Mouse (Mus musculus) liver, embryonic 11.5 days (tissue): ENCODE data around the gene Grk3. TPM values are rescaled to one million over a fixed set of nuclear protein-coding genes. Genes with fewer than 3 reads are reported as not detected.
A peak's percentile ranks its signal among the peaks of the same experiment; 100 is the strongest.

Source experiments
- ATAC-seq: fragments of 200-750 bp; cut with Nextera tagmentation; replicated peaks from 2 replicates; pipeline ENCODE4 v1.8.0; 2017; ENCODE audit warnings: moderate number of reproducible peaks, mild to moderate bottlenecking, moderate TSS enrichment, moderate library complexity; ENCODE audit not compliant: low FRiP score
- DNase-seq: peaks from one replicate; pipeline ENCODE4 v3.0.0-alpha.2; 2017; ENCODE audit warnings: low spot score
- H3K27ac ChIP-seq: fragments of 300-500 bp; sonication (generic); 2 replicates; pipeline ENCODE4 v1.5.1; 2014; ENCODE audit warnings: mild to moderate bottlenecking, low read depth, low read length, control low read depth
- H3K27me3 ChIP-seq: fragments of 300-500 bp; sonication (generic); replicated peaks from 2 replicates; pipeline ENCODE4 v1.6.1; 2014; ENCODE audit warnings: low read length, mixed read lengths; ENCODE audit not compliant: control insufficient read depth, insufficient read depth
- H3K36me3 ChIP-seq: fragments of 300-500 bp; sonication (generic); 2 replicates; pipeline ENCODE4 v1.6.1; 2014; ENCODE audit warnings: mild to moderate bottlenecking, low read length, moderate library complexity, mixed read lengths; ENCODE audit not compliant: control insufficient read depth, insufficient read depth
- H3K4me1 ChIP-seq: fragments of 300-500 bp; sonication (generic); replicated peaks from 2 replicates; pipeline ENCODE4 v1.6.1; 2014; ENCODE audit warnings: low read length, mixed read lengths; ENCODE audit not compliant: control insufficient read depth, insufficient read depth
- H3K4me2 ChIP-seq: fragments of 300-500 bp; sonication (generic); 2 replicates; pipeline ENCODE4 v1.6.1; 2014; ENCODE audit warnings: mild to moderate bottlenecking, control low read depth, moderate library complexity
- H3K4me3 ChIP-seq: fragments of 300-500 bp; sonication (generic); 2 replicates; pipeline ENCODE4 v1.5.1; 2014; ENCODE audit warnings: low read depth, low read length, control low read depth
- H3K9ac ChIP-seq: fragments of 300-500 bp; sonication (generic); 2 replicates; pipeline ENCODE4 v1.6.1; 2014; ENCODE audit warnings: low read depth, low read length, control low read depth
- H3K9me3 ChIP-seq: fragments of 300-500 bp; sonication (generic); 2 replicates; pipeline ENCODE4 v1.6.1; 2016; ENCODE audit warnings: low read length, inconsistent platforms, mixed read lengths; ENCODE audit not compliant: control insufficient read depth
- WGBS: fragments of 180-500 bp; shearing (Covaris S2); extraction: QIAGEN DNeasy Blood & Tissue Kit; methylation state at CpG from one replicate; pipeline ENCODE4 v1.1.7; 2014; 5-methylcytosine and 5-hydroxymethylcytosine counted together
- polyA plus RNA-seq: library from polyadenylated mRNA; unstranded; fragments of >200 nt; fragmentation: Nextera tagmentation; extraction: Ambion mirVana; gene quantifications from 2 replicates; pipeline ENCODE4 v1.2.1, GENCODE M21; 2014

Gene Grk3
- polyA plus RNA-seq, 1 experiment from 2014 or later = 4.2 TPM

DNA sequence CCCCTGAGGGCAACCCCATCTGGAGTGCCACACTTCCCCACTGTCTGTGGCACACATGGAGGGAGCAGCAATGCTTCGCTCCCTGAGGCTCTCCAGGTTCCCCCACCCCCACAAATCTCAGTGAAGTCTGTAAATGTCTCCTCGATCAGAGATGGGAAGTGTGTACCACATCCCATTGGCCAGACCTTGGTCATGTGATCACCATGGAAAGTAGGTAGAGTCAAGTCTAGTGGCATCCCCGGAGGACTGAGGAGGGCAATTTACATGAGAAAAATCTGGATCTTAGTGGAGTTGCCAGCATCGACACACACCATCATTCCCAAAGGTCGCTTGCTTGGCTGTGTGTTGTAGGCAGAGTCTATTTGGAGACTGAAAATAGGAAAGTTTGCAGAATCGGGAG lies 23.0 kb upstream of the Grk3 start:
- Histone ChIP-seq H3K9ac (no peak overlapping the region), H3K27me3 (no peaks in the 10 kb centered on the region), H3K36me3 (no peaks in the 10 kb centered on the region), H3K4me2 (no peak overlapping the region), H3K4me1 (no peaks in the 10 kb centered on the region), H3K27ac (no peak overlapping the region), H3K9me3 (no peaks in the 10 kb centered on the region), H3K4me3 (no peak overlapping the region)
- 84% methylated on average over 6 of the region's 6 CpGs for whole genome bisulfite sequencing
- ATAC-seq (no peak), DNase-seq (no peak)

DNA sequence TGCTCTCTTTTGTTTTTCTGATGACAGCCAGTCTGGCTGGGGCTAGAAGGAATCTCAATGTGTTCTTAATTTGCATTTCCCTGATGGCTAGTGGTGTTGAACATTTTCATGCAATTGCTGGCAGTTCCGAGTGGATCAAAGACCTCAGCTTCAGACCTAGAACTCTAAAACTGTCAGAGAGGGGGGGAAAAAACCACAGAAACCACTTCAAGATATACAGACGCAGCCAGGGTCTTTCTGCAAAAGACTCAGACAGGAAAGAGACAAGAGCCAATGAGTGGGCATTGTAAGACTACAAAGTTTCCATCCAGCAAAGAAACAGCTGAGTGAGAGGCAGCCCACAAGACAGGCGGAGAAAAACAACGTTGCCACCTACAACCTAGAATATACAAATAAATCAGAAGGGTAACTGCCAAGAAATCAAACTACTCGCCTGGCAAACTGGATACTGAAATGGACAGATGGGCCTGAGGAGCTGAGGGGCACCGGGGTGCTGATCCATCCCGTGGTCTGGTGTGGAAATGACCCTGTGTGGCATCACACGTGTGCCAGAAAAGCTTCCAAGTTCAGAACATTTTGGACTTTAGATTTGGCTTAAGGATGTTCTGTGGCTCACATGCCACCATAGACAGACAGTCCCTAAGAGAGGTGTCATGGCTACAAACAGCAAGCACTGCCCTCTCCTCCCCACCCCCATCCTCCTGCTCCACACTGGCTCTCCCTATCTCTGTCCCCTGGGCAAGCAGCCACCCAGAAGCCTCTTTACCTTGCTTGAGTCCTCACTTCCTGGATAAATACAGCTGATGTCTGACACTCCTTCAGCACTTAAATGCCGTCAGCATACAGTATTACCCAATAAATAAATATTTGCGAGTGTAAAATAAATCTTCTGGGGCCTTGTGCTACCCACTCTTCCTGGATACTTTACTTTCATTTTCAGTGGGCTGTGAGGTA lies 19.8 kb upstream of the Grk3 start:
- Histone ChIP-seq H3K4me2 (no peak overlapping the region), H3K36me3 (no peaks in the 10 kb centered on the region), H3K4me1 (no peaks in the 10 kb centered on the region), H3K9ac (no peak overlapping the region), H3K4me3 (no peak overlapping the region), H3K27ac (no peak overlapping the region), H3K27me3 (no peaks in the 10 kb centered on the region), H3K9me3 (no peaks in the 10 kb centered on the region)
- WGBS = 48% methylated on average over 10 of the region's 10 CpGs
- ATAC-seq (no peak), DNase-seq (no peak)

DNA sequence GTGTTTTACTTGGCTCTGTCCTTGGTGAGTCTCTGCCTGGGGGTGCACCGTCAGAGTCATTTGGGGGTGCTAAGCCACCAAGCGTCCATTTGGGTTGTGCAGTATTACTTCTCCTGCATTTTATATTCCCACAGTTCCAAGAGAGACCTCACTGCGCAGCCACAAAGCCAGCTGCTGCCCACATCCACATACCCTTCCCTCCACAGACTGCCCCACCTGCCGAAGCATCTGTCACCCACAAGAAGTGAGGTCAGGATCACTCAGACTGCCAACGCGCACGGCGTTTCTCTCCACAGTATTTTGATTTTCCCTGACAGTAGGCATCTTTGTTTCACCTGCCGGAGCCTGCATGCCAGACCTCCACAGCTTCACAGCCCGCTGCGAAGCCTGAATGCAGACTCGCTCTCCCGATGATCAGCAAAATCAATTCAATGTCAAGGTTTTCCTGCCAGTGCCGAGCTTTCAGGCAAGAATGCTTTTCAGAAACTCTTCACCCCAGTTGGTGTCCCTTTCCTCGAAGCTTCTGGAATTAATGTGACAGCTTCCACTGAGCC lies 15.7 kb upstream of the Grk3 start:
- 72% methylated on average over 15 of the region's 15 CpGs for WGBS
- no peak for ATAC-seq

DNA sequence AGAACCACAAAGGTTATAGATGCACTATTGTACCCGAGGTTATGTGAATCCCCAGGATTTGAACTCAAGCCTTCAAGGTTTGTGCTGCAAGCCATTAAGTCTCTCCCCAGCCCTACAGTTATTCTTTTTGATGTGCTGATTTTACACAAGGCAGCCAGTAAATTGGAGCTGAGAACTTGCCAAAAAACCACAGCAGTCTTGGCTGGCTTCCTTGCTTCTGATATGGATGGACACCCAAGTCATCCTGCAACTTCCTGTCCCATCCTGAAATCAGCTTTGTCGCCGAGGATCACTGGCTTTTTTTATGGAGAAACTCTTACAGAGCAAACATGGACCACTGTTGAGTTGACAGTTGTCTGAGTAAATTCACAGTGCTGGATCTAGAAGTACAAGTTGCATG lies 14.5 kb upstream of the Grk3 start:
- no peaks in the 10 kb centered on the region for H3K4me1 ChIP-seq
- no peaks in the 10 kb centered on the region for H3K36me3 ChIP-seq
- ATAC-seq (no peak), DNase-seq (no peak)
- 60% methylated on average over 3 of the region's 3 CpGs for WGBS
- no peaks in the 10 kb centered on the region for H3K27me3 ChIP-seq
- no peak overlapping the region for H3K27ac ChIP-seq
- no peak overlapping the region for H3K9ac ChIP-seq
- no peak overlapping the region for H3K4me3 ChIP-seq
- no peaks in the 10 kb centered on the region for H3K9me3 ChIP-seq
- H3K4me2 ChIP-seq = no peak overlapping the region

More for the DNA sequence above, 15.7 kb upstream of the Grk3 start:
- Histone ChIP-seq H3K4me2 (no peak overlapping the region), H3K9ac (no peak overlapping the region), H3K27me3 (no peaks in the 10 kb centered on the region), H3K9me3 (no peaks in the 10 kb centered on the region), H3K4me1 (no peaks in the 10 kb centered on the region), H3K27ac (no peak overlapping the region), H3K36me3 (no peaks in the 10 kb centered on the region), H3K4me3 (no peak overlapping the region)
- DNase-seq = no peak

DNA sequence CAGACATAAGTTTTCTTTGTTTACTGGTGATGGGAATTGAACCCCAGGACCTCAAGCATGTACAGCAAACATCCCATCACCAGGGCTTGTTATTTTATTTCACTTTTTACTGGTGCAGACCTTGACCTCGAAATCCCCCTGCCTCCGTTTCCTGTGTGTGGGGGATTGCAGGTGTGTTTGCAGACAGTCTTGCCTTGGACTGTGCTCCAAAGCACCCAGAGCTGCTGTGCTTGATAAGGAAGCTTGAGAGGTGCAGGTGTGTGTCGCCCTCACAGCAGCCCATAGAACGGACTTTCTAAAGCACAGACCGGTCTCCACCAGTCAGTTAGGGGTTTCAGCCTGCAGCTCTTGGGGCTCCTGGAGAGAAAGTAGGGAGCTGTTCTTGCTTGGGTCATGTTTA lies 11.1 kb upstream of the Grk3 start:
- Histone ChIP-seq H3K27me3 (no peaks in the 10 kb centered on the region), H3K9me3 (no peaks in the 10 kb centered on the region), H3K4me1 (peaks cover 5% of the 10 kb centered on the region; the same call in 1 of the 2 replicates), H3K27ac (no peak overlapping the region), H3K4me2 (no peak overlapping the region), H3K4me3 (no peak overlapping the region), H3K36me3 (no peaks in the 10 kb centered on the region), H3K9ac (no peak overlapping the region)
- ATAC-seq (no peak), DNase-seq (no peak)
- WGBS = 66% methylated on average over 5 of the region's 5 CpGs

DNA sequence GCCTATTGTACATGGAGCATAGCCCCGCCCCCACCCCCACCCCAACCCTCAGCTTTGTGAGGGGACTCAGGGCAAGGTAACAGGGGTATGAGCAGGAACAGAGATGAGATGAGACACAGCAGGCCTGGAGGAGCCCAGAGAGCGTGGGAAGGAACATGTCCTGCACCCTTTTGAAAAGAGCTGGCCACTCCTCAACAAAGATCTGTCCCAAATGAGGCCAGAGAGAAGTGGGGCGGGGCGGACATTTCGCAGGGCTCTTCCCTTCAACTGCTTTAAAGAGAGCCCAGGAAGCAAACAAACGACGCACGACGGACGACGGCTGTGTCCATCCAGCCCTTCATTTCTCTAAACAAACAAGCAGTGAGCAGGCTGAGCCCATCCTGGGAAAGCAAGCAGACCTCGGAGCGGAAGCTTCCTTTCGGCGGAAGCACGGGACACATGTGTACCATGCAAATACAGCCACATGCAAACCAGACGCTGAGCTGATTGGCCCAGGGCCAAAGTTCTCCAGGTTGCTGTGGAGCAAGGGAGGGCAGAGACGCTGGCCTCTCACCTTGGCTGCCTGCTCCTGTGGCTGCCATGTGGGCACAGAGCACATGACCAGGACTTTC lies 8.7 kb upstream of the Grk3 start:
- 44% methylated on average over 18 of the region's 18 CpGs for WGBS
- Histone ChIP-seq H3K9ac (no peak overlapping the region), H3K4me1 (peaks cover 5% of the 10 kb centered on the region; the same call in 1 of the 2 replicates), H3K4me3 (no peak overlapping the region), H3K27me3 (no peaks in the 10 kb centered on the region), H3K36me3 (no peaks in the 10 kb centered on the region), H3K9me3 (no peaks in the 10 kb centered on the region), H3K4me2 (peak overlapping the region; percentile 25; the same call in 1 of the 2 replicates), H3K27ac (peak overlapping the region; percentile 11)
- DNase-seq (no peak), ATAC-seq (no peak; the same call in 1 of the 2 replicates)

DNA sequence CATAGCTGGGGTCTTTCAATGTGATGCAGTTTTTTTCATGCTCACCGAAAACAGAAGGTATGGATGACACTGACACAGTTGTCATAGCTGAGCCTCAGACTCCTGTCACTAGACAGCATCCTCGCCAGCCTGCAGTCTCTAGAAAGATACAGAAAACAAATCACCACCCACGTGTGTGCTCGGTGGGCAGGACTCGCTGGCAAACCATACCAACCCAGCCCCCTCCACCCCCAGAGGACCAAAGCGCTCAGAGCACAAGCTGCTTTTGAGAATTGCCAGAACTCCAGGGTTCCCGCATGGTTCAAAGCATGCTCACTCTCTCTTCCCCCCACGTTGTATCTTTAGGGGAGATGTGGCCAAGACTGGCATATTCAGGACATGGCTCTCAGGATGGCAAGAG lies 2.6 kb upstream of the Grk3 start:
- Histone ChIP-seq H3K4me2 (no peak overlapping the region), H3K4me1 (peaks cover 6% of the 10 kb centered on the region; the same call in 1 of the 2 replicates), H3K27me3 (peaks cover 18% of the 10 kb centered on the region), H3K9me3 (no peaks in the 10 kb centered on the region), H3K36me3 (no peaks in the 10 kb centered on the region), H3K4me3 (no peak overlapping the region), H3K9ac (no peak overlapping the region), H3K27ac (no peak overlapping the region)
- no peak for DNase-seq
- WGBS = 67% methylated on average over 8 of the region's 8 CpGs
- no peak for ATAC-seq

DNA sequence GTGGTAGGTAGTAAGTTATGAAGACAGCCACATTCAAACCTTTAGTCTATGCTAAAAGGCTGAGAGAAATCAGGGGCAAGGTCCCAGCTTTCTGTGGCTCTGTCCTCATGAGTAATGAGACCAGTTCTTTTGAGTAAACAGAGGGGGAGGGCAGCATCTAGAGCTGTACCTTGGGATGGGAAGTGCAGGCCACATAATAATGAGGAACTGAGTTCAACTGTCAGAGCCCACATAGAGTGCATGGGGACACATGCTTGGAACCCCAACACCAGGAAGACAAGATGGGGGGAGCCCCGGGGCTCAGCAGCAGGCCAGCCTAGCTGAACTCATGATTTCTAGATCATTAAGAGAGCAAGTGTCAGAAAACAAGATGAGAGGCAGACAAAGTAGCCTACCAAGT lies 1.4 kb upstream of the Grk3 start:
- DNase-seq = no peak
- H3K4me3 ChIP-seq = no peak overlapping the region
- no peak overlapping the region for H3K9ac ChIP-seq
- no peak overlapping the region for H3K27ac ChIP-seq
- H3K4me1 ChIP-seq = peaks cover 9% of the 10 kb centered on the region; the same call in 1 of the 2 replicates
- H3K9me3 ChIP-seq = no peaks in the 10 kb centered on the region
- WGBS = 74% methylated on average over 1 of the region's 1 CpGs
- H3K4me2 ChIP-seq = no peak overlapping the region
- H3K27me3 ChIP-seq = peaks cover 18% of the 10 kb centered on the region
- H3K36me3 ChIP-seq = no peaks in the 10 kb centered on the region
- no peak for ATAC-seq
